In genomic region chr10:115984308-115984707, GRCm38 (mm10) we compare ENCODE assay signal across 30 mouse cellular contexts. TPM values are rescaled to one million over a fixed set of nuclear protein-coding genes. Genes with fewer than 3 reads are reported as not detected.
DNase-seq lines count a peak whose midpoint lies in the region; ATAC-seq and TF ChIP-seq lines count a peak whose summit lies in the region.
"Had no signal": no experiment of that assay in that cellular context is flagged by ENCODE, and none has a peak within 500 bp of the region (broad histone marks: within the 10 kb centered on the region; RNA-seq: fewer than 3 reads in every experiment).

No protein-coding gene starts in this region.

- H3K36me3 ChIP-seq in hindbrain, postnatal 0 days (ENCODE audit: insufficient read depth, low read length): no peaks in the 10 kb centered on the region
- no peaks in the 10 kb centered on the region for H3K36me3 ChIP-seq in hindbrain, embryonic 12.5 days
- no peaks in the 10 kb centered on the region for H3K36me3 ChIP-seq in lung, postnatal 0 days (ENCODE audit: insufficient read depth, low read length)
- H3K36me3 ChIP-seq: embryonic facial prominence, embryonic 10.5 days; embryonic facial prominence, embryonic 13.5 days; G1E; hindbrain, embryonic 13.5 days had no signal

- H3K4me3 ChIP-seq in hindbrain, postnatal 0 days (ENCODE audit: low read length): no peak overlapping the region
- no peak overlapping the region for H3K4me3 ChIP-seq in hindbrain, embryonic 12.5 days
- H3K4me3 ChIP-seq in lung, postnatal 0 days (ENCODE audit: low read depth, low read length): no peak overlapping the region
- H3K4me3 ChIP-seq: embryonic facial prominence, embryonic 10.5 days; embryonic facial prominence, embryonic 13.5 days; erythroblast, embryonic 14.5 days; forebrain, embryonic 13.5 days; gastrocnemius, adult 2 months; hindbrain, embryonic 13.5 days had no signal

- no peaks in the 10 kb centered on the region for H3K27me3 ChIP-seq in hindbrain, postnatal 0 days (ENCODE audit: insufficient read depth, low read length)
- no peaks in the 10 kb centered on the region for H3K27me3 ChIP-seq in hindbrain, embryonic 12.5 days
- no peaks in the 10 kb centered on the region for H3K27me3 ChIP-seq in lung, postnatal 0 days (replicated peaks; ENCODE audit: insufficient read depth, low read length)
- H3K27me3 ChIP-seq: CH12.LX; embryonic facial prominence, embryonic 13.5 days; forebrain, embryonic 13.5 days; hindbrain, embryonic 13.5 days had no signal

- no peak overlapping the region for H3K27ac ChIP-seq in hindbrain, postnatal 0 days
- H3K27ac ChIP-seq in hindbrain, embryonic 12.5 days: no peak overlapping the region
- no peak overlapping the region for H3K27ac ChIP-seq in lung, postnatal 0 days (ENCODE audit: low read length)
- H3K27ac ChIP-seq: embryonic facial prominence, embryonic 10.5 days; embryonic facial prominence, embryonic 13.5 days; forebrain, embryonic 13.5 days; gastrocnemius, adult 2 months; hindbrain, embryonic 13.5 days had no signal

- H3K4me1 ChIP-seq in hindbrain, postnatal 0 days (ENCODE audit: insufficient read depth, low read length): no peaks in the 10 kb centered on the region
- no peaks in the 10 kb centered on the region; the same call in 1 of the 2 replicates for H3K4me1 ChIP-seq in hindbrain, embryonic 12.5 days
- H3K4me1 ChIP-seq in lung, postnatal 0 days (ENCODE audit: insufficient read depth, low read depth, low read length): no peaks in the 10 kb centered on the region
- H3K4me1 ChIP-seq: forebrain, embryonic 13.5 days; hindbrain, embryonic 13.5 days had no signal

- TF ChIP-seq EP300 in lung, postnatal 0 days (IDR thresholded peaks at IDR 0.05): no peak

- WGBS in hindbrain, postnatal 0 days: 57% methylated on average over 6 of the region's 6 CpGs
- 55% methylated on average over 6 of the region's 6 CpGs for WGBS in hindbrain, embryonic 12.5 days
- 65% methylated on average over 6 of the region's 6 CpGs for WGBS in lung, postnatal 0 days

- no peak overlapping the region for H3K9ac ChIP-seq in hindbrain, postnatal 0 days (replicated peaks; ENCODE audit: low read length)
- H3K9ac ChIP-seq in hindbrain, embryonic 12.5 days: no peak overlapping the region
- no peak overlapping the region for H3K9ac ChIP-seq in lung, postnatal 0 days (replicated peaks; ENCODE audit: low read depth)
- H3K9ac ChIP-seq: embryonic facial prominence, embryonic 13.5 days; forebrain, embryonic 13.5 days; forebrain, postnatal 0 days; hindbrain, embryonic 13.5 days had no signal

- H3K4me2 ChIP-seq in hindbrain, postnatal 0 days (ENCODE audit: low read depth, low read length): no peak overlapping the region
- no peak overlapping the region for H3K4me2 ChIP-seq in hindbrain, embryonic 12.5 days (replicated peaks)
- no peak overlapping the region for H3K4me2 ChIP-seq in lung, postnatal 0 days (replicated peaks; ENCODE audit: low read depth, low read length)
- H3K4me2 ChIP-seq: embryonic facial prominence, embryonic 13.5 days; forebrain, embryonic 13.5 days; heart, embryonic 11.5 days; hindbrain, embryonic 13.5 days had no signal

- TF ChIP-seq CTCF in hindbrain, postnatal 0 days (IDR thresholded peaks at IDR 0.05; ENCODE audit: low read depth): no peak
- no peak for TF ChIP-seq CTCF in lung, postnatal 0 days (IDR thresholded peaks at IDR 0.05)

- peak; percentile 43 to 51 for DNase-seq in cerebellum, postnatal 10 days
- DNase-seq in cerebellum, adult 11-12 months: no peak
- DNase-seq in hindbrain, postnatal 0 days (ENCODE audit: low spot score): peak; percentile 36
- peak; percentile 19 for DNase-seq in lung, postnatal 10 days
- no peak for DNase-seq in lung, postnatal 0 days (ENCODE audit: low spot score)
- peak; percentile 26 for DNase-seq in retina, postnatal 1 day
- DNase-seq in spleen, adult 18-20 months: no peak
- DNase-seq: adrenal gland, postnatal 10 days; adrenal gland, postnatal 36 days; cerebellum, adult 18-20 months; cerebellum, adult 9-10 months; cerebellum, postnatal 36 days; embryo, embryonic 11 days; forebrain, postnatal 0 days; gastrocnemius, adult 2 months; gastrocnemius, postnatal 14 days; heart, adult 11 months had no signal

- H3K9me3 ChIP-seq in hindbrain, postnatal 0 days (ENCODE audit: low read length): no peaks in the 10 kb centered on the region
- no peaks in the 10 kb centered on the region for H3K9me3 ChIP-seq in hindbrain, embryonic 12.5 days (replicated peaks)
- H3K9me3 ChIP-seq in lung, postnatal 0 days (ENCODE audit: low read length): no peaks in the 10 kb centered on the region
- H3K9me3 ChIP-seq: embryonic facial prominence, embryonic 10.5 days; embryonic facial prominence, embryonic 13.5 days; forebrain, embryonic 13.5 days; hindbrain, embryonic 13.5 days had no signal

- 0 out of 2 replicates have a peak, but pooled peaks have one; percentile 47 for ATAC-seq in hindbrain, postnatal 0 days
- no peak for ATAC-seq in hindbrain, embryonic 12.5 days (ENCODE audit: low FRiP score)
- no peak for ATAC-seq in lung, postnatal 0 days
- ATAC-seq: forebrain, embryonic 13.5 days; forebrain, postnatal 0 days; hindbrain, embryonic 16.5 days; inflammation-experienced regulatory T-cells, adult 6 months; Patski had no signal

RNA-seq across cellular contexts. Expression of gene Ptprr, which starts 33.7 kb away (rescaled TPM):
- total RNA-seq in hindbrain, postnatal 0 days (2014; rRNA removed): 20.8 and 22.0 TPM in 2 replicates
- 22.9 and 25.1 TPM in 2 replicates for polyA plus RNA-seq in hindbrain, postnatal 0 days (2015; fragmentation: Nextera tagmentation; extraction: Ambion mirVana)
- polyA plus RNA-seq in hindbrain, embryonic 12.5 days (2016; fragmentation: Nextera tagmentation; extraction: Ambion mirVana): 4.6 and 6.6 TPM in 2 replicates
- polyA plus RNA-seq in lung, postnatal 0 days (2015; fragmentation: Nextera tagmentation; extraction: Ambion mirVana): 2.6 and 3.3 TPM in 2 replicates
- total RNA-seq: hematopoietic stem cell, adult 5-6 weeks had no signal
- polyA plus RNA-seq: erythroblast, embryonic 14.5 days; G1E had no signal

Comparison
In these comparisons a context has a peak if more than half of its experiments do, and no peak if none do; other contexts are left out.
1. DNase-seq: peak in cerebellum, postnatal 10 days (2 of 2), hindbrain, postnatal 0 days (single experiment), lung, postnatal 10 days (single experiment) and retina, postnatal 1 day (single experiment); none in cerebellum, adult 11-12 months (single experiment), lung, postnatal 0 days (single experiment) and spleen, adult 18-20 months (0 of 2).